Mouse (Mus musculus) megakaryocyte, embryonic 14.5 days (primary cell): ENCODE results near the gene Fam83g.

Source experiments
- FLI1 ChIP-seq: IDR thresholded peaks from 2 replicates; pipeline ENCODE4 v1.6.1; 2012; ENCODE audit warnings: low read length, inconsistent platforms, mixed read lengths
- GATA1 ChIP-seq: IDR thresholded peaks from 3 replicates; pipeline ENCODE4 v1.6.1; 2012; ENCODE audit warnings: mixed read lengths, low read length, inconsistent platforms, borderline replicate concordance

GRCm38 (mm10) chr11:61642106-61642505 lies 41.8 kb upstream of the Fam83g start:
- TF ChIP-seq FLI1 (no peak), GATA1 (no peak)
